Mouse (Mus musculus): ENCODE data around the gene Syt13.

DNA sequence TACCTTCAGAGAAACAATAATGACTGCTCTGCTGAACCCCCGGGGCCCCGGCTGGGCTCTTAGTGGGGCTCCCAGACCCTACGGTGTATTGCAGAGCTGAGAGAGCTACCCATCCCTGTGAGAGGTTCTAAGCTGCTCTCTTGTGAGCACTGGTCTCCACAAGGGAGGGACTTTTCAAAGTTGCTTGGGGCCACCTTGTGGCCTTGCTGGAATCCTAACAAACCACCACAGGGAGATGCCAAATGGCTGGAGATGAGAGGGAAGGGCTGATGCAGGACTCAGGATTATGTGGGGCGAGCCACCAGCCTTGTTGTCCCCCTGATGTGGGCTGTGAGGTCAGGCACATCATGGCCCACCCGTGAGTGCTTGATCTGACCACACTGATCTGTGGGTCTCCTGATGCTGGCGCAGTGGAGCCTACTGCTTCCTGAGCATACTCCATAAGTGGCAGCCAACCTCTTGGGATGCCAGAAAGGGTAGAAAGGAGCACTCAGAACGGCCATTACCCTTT is 72.3 kb downstream of the Syt13 start:
- TF ChIP-seq CTCF (conservative IDR thresholded peaks at IDR 0.05; ENCODE audit: insufficient read depth, insufficient read length, low read depth, low read length) (no peak), POLR2A (IDR thresholded peaks at IDR 0.05; ENCODE audit: low read depth, low read length) (no peak)

Measured in kidney, adult 2 months (tissue).